Mouse (Mus musculus): ENCODE measurements around the gene Gm36028. TPM values are rescaled to one million over a fixed set of nuclear protein-coding genes. Genes with fewer than 3 reads are reported as not detected.

The Gm36028 gene
- 0.62 and 0.85 TPM in 2 replicates for polyA plus RNA-seq (2016; fragmentation: Nextera tagmentation; extraction: Ambion mirVana)

- WGBS: 85% methylated on average over 7 of the region's 7 CpGs
- DNase-seq (ENCODE audit: low spot score): no peak
These were observed at the start of gene Gm36028 for GRCm38 (mm10) chr16:37861029-37861428. Gm36028 (minus strand) TSS chr16:37861146.

GRCm38 (mm10) chr16:37906456-37906855 lies 45.5 kb upstream of the Gm36028 start:
- no peak overlapping the region for H3K27ac ChIP-seq (replicated peaks)
- no peaks in the 10 kb centered on the region for H3K9me3 ChIP-seq
- no peaks in the 10 kb centered on the region for H3K36me3 ChIP-seq (replicated peaks)
- DNase-seq (ENCODE audit: low spot score): no peak
- 96% methylated on average over 3 of the region's 3 CpGs for WGBS
- H3K4me3 ChIP-seq: no peak overlapping the region
- peaks cover 6% of the 10 kb centered on the region; the same call in 1 of the 2 replicates for H3K4me1 ChIP-seq
- H3K27me3 ChIP-seq (replicated peaks; ENCODE audit: low read depth, poor library complexity, severe bottlenecking): no peaks in the 10 kb centered on the region

More at GRCm38 (mm10) chr16:37861029-37861428, at the start of gene Gm36028:
- no peak within 1 kb of the TSS for H3K27ac ChIP-seq (replicated peaks)
- H3K4me3 ChIP-seq: no peak within 1 kb of the TSS
- no peaks in the 10 kb centered on the region for H3K36me3 ChIP-seq (replicated peaks)
- no peaks in the 10 kb centered on the region for H3K9me3 ChIP-seq
- H3K27me3 ChIP-seq (replicated peaks; ENCODE audit: low read depth, poor library complexity, severe bottlenecking): no peaks in the 10 kb centered on the region
- H3K4me1 ChIP-seq: peaks cover 4% of the 10 kb centered on the region; the same call in 1 of the 2 replicates

- Histone ChIP-seq H3K36me3 (replicated peaks) (no peaks in the 10 kb centered on the region), H3K27ac (replicated peaks) (no peak overlapping the region), H3K4me3 (no peak overlapping the region), H3K4me1 (peaks cover 10% of the 10 kb centered on the region; the same call in 1 of the 2 replicates), H3K27me3 (replicated peaks; ENCODE audit: low read depth, poor library complexity, severe bottlenecking) (no peaks in the 10 kb centered on the region), H3K9me3 (no peaks in the 10 kb centered on the region)
- 43% methylated on average over 11 of the region's 11 CpGs for WGBS
- no peak for DNase-seq (ENCODE audit: low spot score)
These were observed 40.4 kb upstream of the Gm36028 start for GRCm38 (mm10) chr16:37901318-37901717.

GRCm38 (mm10) chr16:37899357-37899756 lies 38.4 kb upstream of the Gm36028 start:
- 42% methylated on average over 2 of the region's 2 CpGs for WGBS
- Histone ChIP-seq H3K9me3 (no peaks in the 10 kb centered on the region), H3K27ac (replicated peaks) (no peak overlapping the region), H3K4me3 (no peak overlapping the region), H3K27me3 (replicated peaks; ENCODE audit: low read depth, poor library complexity, severe bottlenecking) (no peaks in the 10 kb centered on the region), H3K4me1 (peaks cover 10% of the 10 kb centered on the region; the same call in 1 of the 2 replicates), H3K36me3 (replicated peaks) (no peaks in the 10 kb centered on the region)
- no peak for DNase-seq (ENCODE audit: low spot score)

- Histone ChIP-seq H3K36me3 (replicated peaks) (no peaks in the 10 kb centered on the region), H3K9me3 (no peaks in the 10 kb centered on the region), H3K4me3 (no peak overlapping the region), H3K4me1 (peaks cover 10% of the 10 kb centered on the region; the same call in 1 of the 2 replicates), H3K27me3 (replicated peaks; ENCODE audit: low read depth, poor library complexity, severe bottlenecking) (no peaks in the 10 kb centered on the region), H3K27ac (replicated peaks) (no peak overlapping the region)
- WGBS: 80% methylated on average over 5 of the region's 5 CpGs
- no peak for DNase-seq (ENCODE audit: low spot score)
These were observed 37.8 kb upstream of the Gm36028 start for GRCm38 (mm10) chr16:37898790-37899189.

GRCm38 (mm10) chr16:37893942-37894341 lies 33.0 kb upstream of the Gm36028 start:
- H3K36me3 ChIP-seq (replicated peaks): peaks cover 4% of the 10 kb centered on the region; the same call in 1 of the 2 replicates
- 85% methylated on average over 2 of the region's 2 CpGs for WGBS
- peaks cover 16% of the 10 kb centered on the region for H3K4me1 ChIP-seq
- no peak overlapping the region for H3K4me3 ChIP-seq
- no peaks in the 10 kb centered on the region for H3K9me3 ChIP-seq
- no peaks in the 10 kb centered on the region for H3K27me3 ChIP-seq (replicated peaks; ENCODE audit: low read depth, poor library complexity, severe bottlenecking)
- H3K27ac ChIP-seq (replicated peaks): no peak overlapping the region
- DNase-seq (ENCODE audit: low spot score): no peak

GRCm38 (mm10) chr16:37893381-37893780 lies 32.4 kb upstream of the Gm36028 start:
- no peak overlapping the region for H3K27ac ChIP-seq (replicated peaks)
- WGBS: 73% methylated on average over 6 of the region's 6 CpGs

GRCm38 (mm10) chr16:37892667-37893066 lies 31.7 kb upstream of the Gm36028 start:
- Histone ChIP-seq H3K27me3 (replicated peaks; ENCODE audit: low read depth, poor library complexity, severe bottlenecking) (no peaks in the 10 kb centered on the region), H3K4me1 (peaks cover 16% of the 10 kb centered on the region), H3K9me3 (no peaks in the 10 kb centered on the region), H3K27ac (replicated peaks) (no peak overlapping the region), H3K36me3 (replicated peaks) (peaks cover 7% of the 10 kb centered on the region; the same call in 1 of the 2 replicates), H3K4me3 (no peak overlapping the region)
- 63% methylated on average over 2 of the region's 2 CpGs for WGBS
- DNase-seq (ENCODE audit: low spot score): no peak

More at GRCm38 (mm10) chr16:37893381-37893780, 32.4 kb upstream of the Gm36028 start:
- DNase-seq (ENCODE audit: low spot score): no peak
- Histone ChIP-seq H3K27me3 (replicated peaks; ENCODE audit: low read depth, poor library complexity, severe bottlenecking) (no peaks in the 10 kb centered on the region), H3K36me3 (replicated peaks) (peaks cover 7% of the 10 kb centered on the region; the same call in 1 of the 2 replicates), H3K4me3 (no peak overlapping the region), H3K9me3 (no peaks in the 10 kb centered on the region), H3K4me1 (peaks cover 16% of the 10 kb centered on the region)

GRCm38 (mm10) chr16:37888986-37889385 lies 28.0 kb upstream of the Gm36028 start:
- 94% methylated on average over 3 of the region's 3 CpGs for WGBS

GRCm38 (mm10) chr16:37881168-37881567 lies 20.2 kb upstream of the Gm36028 start:
- no peak overlapping the region for H3K4me3 ChIP-seq
- H3K4me1 ChIP-seq: 0 out of 2 replicates have a peak, but pooled peaks cover 4% of the 10 kb centered on the region
- peaks cover 84% of the 10 kb centered on the region for H3K36me3 ChIP-seq (replicated peaks)
- WGBS: 83% methylated on average over 2 of the region's 2 CpGs
- no peak for DNase-seq (ENCODE audit: low spot score)
- no peaks in the 10 kb centered on the region for H3K27me3 ChIP-seq (replicated peaks; ENCODE audit: low read depth, poor library complexity, severe bottlenecking)
- no peaks in the 10 kb centered on the region for H3K9me3 ChIP-seq
- H3K27ac ChIP-seq (replicated peaks): no peak overlapping the region

More at GRCm38 (mm10) chr16:37888986-37889385, 28.0 kb upstream of the Gm36028 start:
- Histone ChIP-seq H3K9me3 (no peaks in the 10 kb centered on the region), H3K27ac (replicated peaks) (no peak overlapping the region), H3K4me3 (no peak overlapping the region), H3K4me1 (peaks cover 16% of the 10 kb centered on the region), H3K27me3 (replicated peaks; ENCODE audit: low read depth, poor library complexity, severe bottlenecking) (no peaks in the 10 kb centered on the region), H3K36me3 (replicated peaks) (peaks cover 20% of the 10 kb centered on the region)
- no peak for DNase-seq (ENCODE audit: low spot score)

- H3K36me3 ChIP-seq (replicated peaks): peaks cover 86% of the 10 kb centered on the region
- no peak for DNase-seq (ENCODE audit: low spot score)
- no peaks in the 10 kb centered on the region for H3K9me3 ChIP-seq
- 0 out of 2 replicates have a peak, but pooled peaks cover 4% of the 10 kb centered on the region for H3K4me1 ChIP-seq
- no peak overlapping the region for H3K4me3 ChIP-seq
- no peaks in the 10 kb centered on the region for H3K27me3 ChIP-seq (replicated peaks; ENCODE audit: low read depth, poor library complexity, severe bottlenecking)
- H3K27ac ChIP-seq (replicated peaks): no peak overlapping the region
- 94% methylated on average over 4 of the region's 4 CpGs for WGBS
These were observed 18.9 kb upstream of the Gm36028 start for GRCm38 (mm10) chr16:37879750-37880419.

- 93% methylated on average over 7 of the region's 7 CpGs for WGBS
- DNase-seq (ENCODE audit: low spot score): no peak
- Histone ChIP-seq H3K4me3 (no peak overlapping the region), H3K4me1 (0 out of 2 replicates have a peak, but pooled peaks cover 4% of the 10 kb centered on the region), H3K27me3 (replicated peaks; ENCODE audit: low read depth, poor library complexity, severe bottlenecking) (no peaks in the 10 kb centered on the region), H3K27ac (replicated peaks) (no peak overlapping the region), H3K36me3 (replicated peaks) (peaks cover 86% of the 10 kb centered on the region), H3K9me3 (no peaks in the 10 kb centered on the region)
These were observed 18.1 kb upstream of the Gm36028 start for GRCm38 (mm10) chr16:37878951-37879505.

- Histone ChIP-seq H3K27me3 (replicated peaks; ENCODE audit: low read depth, poor library complexity, severe bottlenecking) (no peaks in the 10 kb centered on the region), H3K9me3 (no peaks in the 10 kb centered on the region), H3K27ac (replicated peaks) (no peak overlapping the region), H3K36me3 (replicated peaks) (peaks cover 84% of the 10 kb centered on the region), H3K4me3 (no peak overlapping the region), H3K4me1 (0 out of 2 replicates have a peak, but pooled peaks cover 4% of the 10 kb centered on the region)
- DNase-seq (ENCODE audit: low spot score): no peak
- 97% methylated on average over 3 of the region's 3 CpGs for WGBS
These were observed 16.5 kb upstream of the Gm36028 start for GRCm38 (mm10) chr16:37877406-37877805.
